Mouse (Mus musculus) CH12.LX (cell line): ENCODE data around the gene Psmb11.

Experiments
- ELF1 ChIP-seq: IDR thresholded peaks from 2 replicates; pipeline ENCODE4 v1.6.1; 2014; ENCODE audit warnings: low read depth, mild to moderate bottlenecking, inconsistent platforms, low read length, improper control_type of control experiment
- MYC ChIP-seq: IDR thresholded peaks from 2 replicates; pipeline ENCODE4 v1.6.1; 2011; ENCODE audit warnings: low read depth, mild to moderate bottlenecking, improper control_type of control experiment, low read length

DNA sequence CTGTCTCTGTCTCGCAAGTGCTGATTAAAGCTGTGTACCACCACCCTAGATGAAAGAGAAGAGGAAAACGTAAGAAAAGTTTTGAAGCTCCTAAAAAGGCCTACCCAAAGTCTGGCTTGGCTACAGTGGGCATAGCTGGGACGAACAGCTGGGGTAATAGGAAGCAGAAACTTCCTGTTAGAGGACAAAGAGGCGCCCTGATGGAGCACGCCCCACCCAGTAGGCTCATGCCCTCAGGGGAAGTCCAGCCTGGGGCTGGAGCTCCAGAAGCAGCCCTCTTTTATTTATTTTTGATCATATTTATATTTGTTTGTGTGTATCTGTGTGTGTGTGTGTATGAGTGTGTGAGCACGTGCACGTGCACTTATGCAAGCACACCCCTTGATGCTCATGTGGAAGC, 41.6 kb upstream of the Psmb11 start:
- TF ChIP-seq ELF1 (no peak), MYC (no peak)
